Mouse (Mus musculus): ENCODE data around the gene Olfr543. TPM values are rescaled to one million over a fixed set of nuclear protein-coding genes. Genes with fewer than 3 reads are reported as not detected.

The Olfr543 gene
- not detected for total RNA-seq (2023)

DNA sequence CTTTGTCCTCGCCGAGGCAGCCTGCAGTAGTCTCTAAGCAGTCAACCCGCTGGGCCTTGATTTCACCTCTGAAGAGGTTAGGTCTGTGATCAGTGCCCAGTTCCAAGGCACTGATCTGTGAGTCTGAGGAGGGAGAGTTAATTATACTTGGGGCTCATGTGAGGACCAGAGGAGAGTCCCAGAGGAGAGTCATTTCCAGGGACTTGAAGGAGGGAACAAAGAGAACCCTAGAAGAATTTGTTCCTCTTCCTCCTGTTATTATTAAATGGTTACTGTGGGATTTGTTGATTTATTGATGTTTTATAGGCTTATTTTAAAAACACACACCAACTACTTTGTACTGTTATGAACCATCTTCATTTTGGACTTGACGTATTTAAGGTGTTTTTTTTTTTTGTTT lies at the start of gene Olfr543:
Olfr543 (minus strand) TSS at position 101 of the 400 bp plus-strand sequence.

DNA sequence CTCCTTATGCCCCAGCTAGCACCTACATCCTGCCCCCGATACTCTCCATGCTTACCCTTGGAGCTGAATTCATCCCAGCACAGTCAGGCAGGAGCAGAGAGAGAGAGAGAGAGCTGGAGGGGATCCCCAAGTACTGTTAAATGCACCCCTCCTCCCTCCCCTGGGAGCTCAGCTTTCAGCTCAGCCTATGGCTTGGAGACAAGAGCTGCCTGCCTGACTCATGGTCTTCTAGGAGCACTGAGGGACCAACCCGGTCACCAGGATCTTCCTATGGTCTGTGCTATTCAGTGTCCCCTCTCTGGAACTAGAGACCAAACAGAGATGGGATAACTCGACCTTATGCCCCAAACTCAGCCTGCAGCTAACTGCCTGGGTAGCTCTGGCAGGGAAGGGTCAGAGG lies 18.0 kb upstream of the Olfr543 start, which contains the start of gene Olfr545:
Olfr545 (minus strand) TSS at position 101 of the 400 bp plus-strand sequence.

DNA sequence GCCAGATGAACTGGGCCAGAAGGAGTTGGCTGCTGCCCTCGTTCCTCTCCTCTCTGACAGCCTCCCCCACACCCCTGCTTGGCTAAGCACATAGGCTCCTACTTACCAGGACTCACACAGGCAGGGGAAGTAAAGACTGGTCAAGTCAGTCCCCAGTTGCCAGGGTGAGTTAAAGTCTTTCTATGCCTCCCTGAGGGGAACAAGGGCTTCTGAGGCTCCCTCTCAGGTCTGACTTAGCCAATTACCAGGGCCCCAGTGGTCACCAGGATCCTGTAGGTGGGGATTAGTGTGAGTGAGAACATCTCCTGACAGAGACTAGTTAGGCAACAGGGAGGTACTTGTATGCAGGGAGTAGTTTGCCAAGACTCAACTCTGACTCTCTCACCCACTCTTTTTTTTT lies 6.7 kb upstream of the Olfr543 start, which contains the start of gene Olfr544:
Olfr544 (minus strand) TSS at position 153 of the 400 bp plus-strand sequence.

DNA sequence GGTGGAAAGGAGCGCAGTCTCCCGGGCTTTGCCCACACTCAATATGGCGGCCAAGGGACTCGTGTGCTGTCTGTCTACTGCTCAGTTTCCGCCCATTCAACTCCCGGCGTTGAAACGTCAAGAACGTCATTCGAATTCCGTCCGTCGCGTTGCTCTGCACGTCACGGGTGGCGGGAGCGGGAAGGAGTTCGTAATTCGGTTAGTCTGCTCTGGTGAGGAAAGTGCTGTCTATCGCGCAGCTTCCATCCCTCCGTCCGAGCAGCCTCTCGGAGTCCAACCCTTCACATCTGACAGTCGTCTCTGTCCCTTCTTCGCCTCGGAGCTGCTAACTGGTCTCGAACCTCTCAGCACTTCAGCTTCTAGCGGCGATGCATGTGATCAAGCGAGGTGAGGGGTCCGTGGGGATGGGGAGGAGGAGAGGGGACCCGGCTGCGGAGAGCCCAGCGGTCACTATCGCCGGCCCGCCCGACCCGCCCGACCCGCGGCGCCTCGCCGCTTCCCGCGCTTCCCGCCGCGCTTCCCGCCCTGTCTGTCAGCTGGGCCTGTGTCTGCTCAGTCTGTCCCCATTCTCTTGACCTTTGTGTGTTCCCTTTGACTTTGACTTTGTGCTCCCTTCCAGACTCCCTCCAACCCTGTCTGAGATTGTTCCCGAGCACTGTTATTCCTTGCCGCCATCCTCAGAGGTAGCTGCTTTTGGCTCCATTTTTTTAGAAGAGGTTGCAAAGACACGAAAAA lies 39.7 kb downstream of the Olfr543 start, which contains the start of gene Rrm1:
Rrm1 (plus strand) TSS at position 39 of the 735 bp plus-strand sequence.

Other genes with a start within 250 kb of the Olfr543 start
- gene Rhog, start 225.6 kb downstream of the Olfr543 start, total RNA-seq (2023): 170 TPM
- gene Stim1, start 213.9 kb downstream of the Olfr543 start, total RNA-seq (2023): 163 TPM
- gene Rrm1, start 40.0 kb downstream of the Olfr543 start, total RNA-seq (2023): 41.4 TPM
- not detected for gene Olfr544, start 6.6 kb upstream of the Olfr543 start, total RNA-seq (2023)
- not detected for gene Olfr545, start 17.9 kb upstream of the Olfr543 start, total RNA-seq (2023)
- not detected for gene Olfr547, start 53.1 kb upstream of the Olfr543 start, total RNA-seq (2023)
- not detected for gene Olfr548-ps1, start 59.2 kb upstream of the Olfr543 start, total RNA-seq (2023)
- gene Olfr549, start 68.2 kb upstream of the Olfr543 start, total RNA-seq (2023): not detected
- 49.0 TPM for gene Trim21, start 83.8 kb upstream of the Olfr543 start, total RNA-seq (2023)
- not detected for gene Olfr550, start 89.8 kb upstream of the Olfr543 start, total RNA-seq (2023)
- gene Olfr551, start 110.2 kb upstream of the Olfr543 start, total RNA-seq (2023): not detected
- not detected for gene Olfr552, start 116.1 kb upstream of the Olfr543 start, total RNA-seq (2023)
- not detected for gene Olfr553, start 136.5 kb upstream of the Olfr543 start, total RNA-seq (2023)
- not detected for gene Olfr554, start 156.8 kb upstream of the Olfr543 start, total RNA-seq (2023)
- not detected for gene Olfr555, start 177.1 kb upstream of the Olfr543 start, total RNA-seq (2023)
- not detected for gene Olfr556, start 183.2 kb upstream of the Olfr543 start, total RNA-seq (2023)
- gene Trim68, start 205.6 kb upstream of the Olfr543 start, total RNA-seq (2023): 11.6 TPM
- gene Olfr557, start 214.2 kb upstream of the Olfr543 start, total RNA-seq (2023): not detected
- not detected for gene Olfr558, start 220.5 kb upstream of the Olfr543 start, total RNA-seq (2023)
- not detected for gene Olfr33, start 237.4 kb upstream of the Olfr543 start, total RNA-seq (2023)
- gene Olfr559, start 245.8 kb upstream of the Olfr543 start, total RNA-seq (2023): not detected

Measured in CD4-positive naive resting alpha-beta T cell, adult 57 days (primary cell).